Mouse (Mus musculus) stomach, postnatal 0 days (tissue): ENCODE results near the gene Lap3.

ENCODE experiments used
- CTCF ChIP-seq: IDR thresholded peaks from 2 replicates; pipeline ENCODE4 v1.5.1; 2016; ENCODE audit warnings: antibody characterized with exemption, low read depth, mild to moderate bottlenecking, moderate library complexity
- EP300 ChIP-seq: optimal IDR thresholded peaks from 2 replicates; pipeline ENCODE3; 2016; ENCODE audit warnings: antibody characterized with exemption

GRCm38 (mm10) chr5:45496042-45496441, 2.9 kb downstream of the Lap3 start:
- no peak for TF ChIP-seq CTCF
- no peak for TF ChIP-seq EP300
